Mouse (Mus musculus): ENCODE measurements around the gene App.

DNA sequence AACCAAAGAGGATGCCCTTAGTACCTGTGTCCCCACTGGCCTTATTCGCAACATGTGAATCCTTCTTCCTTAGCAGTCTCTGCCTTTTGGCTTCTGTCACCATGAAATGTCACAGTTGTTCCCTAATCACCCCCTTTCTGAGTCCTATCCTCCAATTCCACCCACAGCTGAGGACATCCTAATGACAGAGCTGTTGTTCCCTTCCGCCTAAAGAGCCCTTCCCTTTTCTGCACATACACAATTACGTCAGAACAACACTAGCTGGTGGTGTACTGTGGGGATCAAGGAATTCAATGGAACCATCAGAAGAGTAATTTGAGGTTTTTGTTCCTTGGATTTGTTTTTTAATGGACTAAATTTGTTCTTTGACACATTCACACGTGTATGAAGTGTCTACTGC is 48.9 kb downstream of the App start:
- TF ChIP-seq CTCF (IDR thresholded peaks at IDR 0.05; ENCODE audit: control insufficient read depth, insufficient read depth, insufficient read length) (no peak), MAX (IDR thresholded peaks at IDR 0.05) (no peak), FOSL1 (IDR thresholded peaks at IDR 0.05; ENCODE audit: insufficient read depth, low read length, poor library complexity, severe bottlenecking) (no peak), CEBPB (IDR thresholded peaks at IDR 0.05; ENCODE audit: low read depth) (no peak)

Data from C2C12 (cell line).